Mouse (Mus musculus): Measurements from ENCODE around the gene Mturn. TPM values are rescaled to one million over a fixed set of nuclear protein-coding genes. Genes with fewer than 3 reads are reported as not detected.

Mturn gene
- total RNA-seq, 2 experiments from 2014 or later, result 8.2 to 13.5 TPM

- DNase-seq (ENCODE audit: low spot score in 2 of 2), result no peak
These were observed 11.9 kb downstream of the Mturn start for GRCm38 (mm10) chr6:54693286-54693685.

GRCm38 (mm10) chr6:54698691-54699476 is 17.5 kb downstream of the Mturn start:
- DNase-seq (ENCODE audit: low spot score in 2 of 2), result no peak

- peak in 1 of 2 experiments; percentile 59 for DNase-seq (ENCODE audit: low spot score in 2 of 2)
These were observed 18.1 kb downstream of the Mturn start for GRCm38 (mm10) chr6:54699477-54700056.

GRCm38 (mm10) chr6:54700516-54700915 is 19.1 kb downstream of the Mturn start:
- DNase-seq (ENCODE audit: low spot score in 2 of 2), result no peak

- DNase-seq (ENCODE audit: low spot score in 2 of 2), result no peak
These were observed 20.5 kb downstream of the Mturn start for GRCm38 (mm10) chr6:54701901-54702300.

- no peak for DNase-seq (ENCODE audit: low spot score in 2 of 2)
These were observed 22.5 kb downstream of the Mturn start for GRCm38 (mm10) chr6:54703633-54704538.

GRCm38 (mm10) chr6:54704539-54704845 is 23.1 kb downstream of the Mturn start:
- no peak for DNase-seq (ENCODE audit: low spot score in 2 of 2)

GRCm38 (mm10) chr6:54704847-54705246 is 23.4 kb downstream of the Mturn start:
- no peak for DNase-seq (ENCODE audit: low spot score in 2 of 2)

- no peak for DNase-seq (ENCODE audit: low spot score in 2 of 2)
These were observed 24.0 kb downstream of the Mturn start for GRCm38 (mm10) chr6:54705387-54705909.

GRCm38 (mm10) chr6:54706099-54706498 is 24.7 kb downstream of the Mturn start:
- DNase-seq (ENCODE audit: low spot score in 2 of 2), result no peak

- no peak for DNase-seq (ENCODE audit: low spot score in 2 of 2)
These were observed 25.3 kb downstream of the Mturn start for GRCm38 (mm10) chr6:54706611-54707172.

- DNase-seq (ENCODE audit: low spot score in 2 of 2), result no peak
These were observed 27.2 kb downstream of the Mturn start for GRCm38 (mm10) chr6:54708646-54709045.

- no peak for DNase-seq (ENCODE audit: low spot score in 2 of 2)
These were observed 34.3 kb downstream of the Mturn start for GRCm38 (mm10) chr6:54715697-54716096.

GRCm38 (mm10) chr6:54718779-54719685 is 37.6 kb downstream of the Mturn start:
- no peak for DNase-seq (ENCODE audit: low spot score in 2 of 2)

- DNase-seq (ENCODE audit: low spot score in 2 of 2), result no peak
These were observed 38.4 kb downstream of the Mturn start for GRCm38 (mm10) chr6:54719686-54720310.

GRCm38 (mm10) chr6:54720512-54721251 is 39.3 kb downstream of the Mturn start:
- DNase-seq (ENCODE audit: low spot score in 2 of 2), result no peak

- no peak for DNase-seq (ENCODE audit: low spot score in 2 of 2)
These were observed 39.8 kb downstream of the Mturn start for GRCm38 (mm10) chr6:54721252-54721635.

GRCm38 (mm10) chr6:54726309-54726708 is 44.9 kb downstream of the Mturn start:
- no peak for DNase-seq (ENCODE audit: low spot score in 2 of 2)

- DNase-seq (ENCODE audit: low spot score in 2 of 2), result no peak
These were observed 45.4 kb downstream of the Mturn start for GRCm38 (mm10) chr6:54726796-54727195.

Measured in adrenal gland, postnatal 4 days (tissue).